10 mouse cellular contexts compared by ENCODE assay signal in the genomic region with DNA sequence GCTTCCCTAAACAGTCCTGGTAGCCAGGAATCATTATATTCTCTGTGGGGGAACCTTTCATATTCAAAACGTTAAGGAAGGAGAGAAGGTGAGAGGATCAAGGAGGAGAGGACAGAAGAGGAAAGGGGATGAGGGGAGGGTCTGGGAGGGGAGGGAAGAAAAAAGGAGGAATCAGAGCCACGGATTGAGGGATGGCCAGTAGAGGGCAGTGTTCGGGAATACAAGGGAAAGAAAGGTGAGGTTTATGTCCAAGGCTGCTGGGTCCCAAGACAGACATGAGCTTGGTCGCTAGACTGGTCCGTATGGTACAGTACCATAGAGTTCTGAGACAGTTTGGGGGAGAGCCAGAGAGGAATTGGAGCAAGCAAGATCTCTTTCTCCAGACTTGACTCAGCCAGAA.
DNase-seq lines count a peak whose midpoint lies in the region; ATAC-seq lines count a peak whose summit lies in the region.
"Had no signal": no experiment of that assay in that cellular context is flagged by ENCODE, and none has a peak within 500 bp of the region (broad histone marks: within the 10 kb centered on the region; RNA-seq: fewer than 3 reads in every experiment).

No protein-coding gene starts in this region.

- ATAC-seq in kidney, embryonic 15.5 days (replicated peaks; ENCODE audit: low FRiP score): no peak
- no peak; the same call in 1 of the 2 replicates for ATAC-seq in frontal cortex, adult (ENCODE audit: low TSS enrichment)

- H3K4me1 ChIP-seq in kidney, embryonic 15.5 days: no peaks in the 10 kb centered on the region
- H3K4me1 ChIP-seq: embryonic facial prominence, embryonic 13.5 days; neural tube, embryonic 13.5 days had no signal

- H3K4me2 ChIP-seq in kidney, embryonic 15.5 days: no peak overlapping the region
- H3K4me2 ChIP-seq: embryonic facial prominence, embryonic 13.5 days; neural tube, embryonic 13.5 days had no signal

- no peaks in the 10 kb centered on the region for H3K36me3 ChIP-seq in kidney, embryonic 15.5 days
- H3K36me3 ChIP-seq: embryonic facial prominence, embryonic 13.5 days; neural tube, embryonic 13.5 days had no signal

- H3K4me3 ChIP-seq in kidney, embryonic 15.5 days (replicated peaks): no peak overlapping the region
- H3K4me3 ChIP-seq: embryonic facial prominence, embryonic 13.5 days; neural tube, embryonic 13.5 days had no signal

- no peak overlapping the region for H3K9ac ChIP-seq in kidney, embryonic 15.5 days
- H3K9ac ChIP-seq: embryonic facial prominence, embryonic 13.5 days; neural tube, embryonic 13.5 days had no signal

- H3K27me3 ChIP-seq in kidney, embryonic 15.5 days: no peaks in the 10 kb centered on the region
- H3K27me3 ChIP-seq: embryonic facial prominence, embryonic 13.5 days; neural tube, embryonic 13.5 days had no signal

- WGBS in kidney, embryonic 15.5 days: 31% methylated on average over 5 of the region's 5 CpGs

- H3K9me3 ChIP-seq in kidney, embryonic 15.5 days (replicated peaks): no peaks in the 10 kb centered on the region
- H3K9me3 ChIP-seq: embryonic facial prominence, embryonic 13.5 days; neural tube, embryonic 13.5 days had no signal

- H3K27ac ChIP-seq in kidney, embryonic 15.5 days: no peak overlapping the region
- H3K27ac ChIP-seq: embryonic facial prominence, embryonic 13.5 days; neural tube, embryonic 13.5 days had no signal

- peak; percentile 6 to 61 for DNase-seq in adrenal gland, adult (ENCODE audit: inconsistent age in 2 of 2, low spot score in 1 of 2)
- no peak for DNase-seq in adrenal gland, postnatal 4 days (ENCODE audit: low spot score in 2 of 2)
- peak; percentile 17 for DNase-seq in kidney, adult 9 months
- peak; percentile 32 for DNase-seq in adipocyte (ENCODE audit: low spot score)
- peak; percentile 52 to 53 for DNase-seq in kidney, postnatal 4 days
- DNase-seq in spleen, postnatal 36 days (ENCODE audit: low spot score in 2 of 2): no peak

Comparison
In these comparisons a context has a peak if more than half of its experiments do, and no peak if none do; other contexts are left out.
1. DNase-seq: peak in adrenal gland, adult (2 of 2), kidney, adult 9 months (single experiment), adipocyte (single experiment) and kidney, postnatal 4 days (2 of 2); none in adrenal gland, postnatal 4 days (0 of 2) and spleen, postnatal 36 days (0 of 2).